Mouse (Mus musculus): ENCODE data around the gene Ero1lb. TPM values are rescaled to one million over a fixed set of nuclear protein-coding genes. Genes with fewer than 3 reads are reported as not detected.

The Ero1lb gene
- 15.1 and 24.2 TPM in 2 replicates for total RNA-seq (2023)

GRCm38 (mm10) chr13:12565621-12566390 lies at the start of gene Ero1lb:
Gene Ero1lb (plus strand): TSS chr13:12565874.

DNA sequence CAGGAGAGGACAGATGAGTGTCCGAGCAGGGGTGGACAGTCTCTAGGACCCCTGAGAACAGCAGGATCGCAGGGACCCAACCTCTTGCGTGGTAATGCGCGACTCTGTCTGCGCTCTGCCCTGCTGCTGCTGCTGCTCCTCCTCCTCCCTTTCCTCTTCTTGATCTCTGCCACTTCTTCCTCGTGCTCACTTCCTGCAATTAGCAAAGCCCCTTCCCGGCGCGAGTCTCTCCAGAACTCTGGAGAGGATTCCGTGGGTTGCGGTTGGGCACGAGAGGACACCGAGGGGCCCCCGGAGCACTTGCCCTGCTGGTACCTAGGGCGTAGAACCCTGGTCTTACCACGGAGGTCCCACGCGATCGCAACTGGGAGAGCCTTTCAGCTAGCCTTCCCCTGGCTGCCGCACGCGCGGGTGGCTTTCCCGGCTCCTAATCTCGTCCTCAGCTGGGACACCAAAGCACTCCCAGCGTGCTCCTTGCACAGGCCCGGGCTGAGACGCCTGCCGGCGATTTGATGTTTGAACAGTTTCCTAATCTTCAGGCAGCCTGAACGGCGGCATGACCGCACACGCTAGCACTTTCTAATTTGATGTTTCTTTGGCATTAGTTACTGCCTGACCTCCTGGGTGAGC lies 45.6 kb upstream of the Ero1lb start, which contains the start of gene Edaradd:
Gene Edaradd (minus strand): TSS at position 484 of the 630 bp plus-strand sequence.

Other genes with a start within 250 kb of the Ero1lb start
- gene Actn2, start 225.1 kb upstream of the Ero1lb start, total RNA-seq (2023) = not detected in 2 replicates
- 44.8 and 67.3 TPM in 2 replicates for gene Heatr1, start 170.8 kb upstream of the Ero1lb start, total RNA-seq (2023)
- gene Lgals8, start 100.9 kb upstream of the Ero1lb start, total RNA-seq (2023) = 45.4 and 59.7 TPM in 2 replicates
- gene Edaradd, start 45.4 kb upstream of the Ero1lb start, total RNA-seq (2023) = 0.76 and 0.88 TPM in 2 replicates
- gene Prl2c3, start 234.2 kb downstream of the Ero1lb start, total RNA-seq (2023) = not detected in 2 replicates